Mouse (Mus musculus): ENCODE data around the gene Cmtm8. TPM values are rescaled to one million over a fixed set of nuclear protein-coding genes. Genes with fewer than 3 reads are reported as not detected.
A peak's percentile ranks its signal among the peaks of the same experiment; 100 is the strongest.

The Cmtm8 gene
- polyA plus RNA-seq, 1 experiment, result 179 TPM

GRCm38 (mm10) chr9:114752863-114753484 lies 91.0 kb downstream of the Cmtm8 start:
- peak overlapping the region; percentile 55 for H3K4me3 ChIP-seq (replicated peaks; ENCODE audit: extremely low read depth, low read depth, low read length)
- TF ChIP-seq POLR2A (IDR thresholded peaks at IDR 0.05; ENCODE audit: borderline replicate concordance, extremely low read depth, low read depth, low read length), result peak; percentile 57; the same call in 1 of the 2 replicates
- peak; percentile 73 for TF ChIP-seq CTCF (IDR thresholded peaks at IDR 0.05; ENCODE audit: insufficient read depth, low read length)
- no peaks in the 10 kb centered on the region for H3K4me1 ChIP-seq (ENCODE audit: control insufficient read depth, insufficient read depth, low read length)
- peak; percentile 90 for DNase-seq
- WGBS, result 2% methylated on average over 36 of the region's 36 CpGs

- no peak for DNase-seq
- H3K4me3 ChIP-seq (replicated peaks; ENCODE audit: extremely low read depth, low read depth, low read length), result no peak overlapping the region
- TF ChIP-seq POLR2A (IDR thresholded peaks at IDR 0.05; ENCODE audit: borderline replicate concordance, extremely low read depth, low read depth, low read length) (no peak), CTCF (IDR thresholded peaks at IDR 0.05; ENCODE audit: insufficient read depth, low read length) (no peak)
- WGBS, result 58% methylated on average over 9 of the region's 9 CpGs
- no peaks in the 10 kb centered on the region for H3K4me1 ChIP-seq (ENCODE audit: control insufficient read depth, insufficient read depth, low read length)
These were observed 91.6 kb downstream of the Cmtm8 start for GRCm38 (mm10) chr9:114752311-114752710.

DNA sequence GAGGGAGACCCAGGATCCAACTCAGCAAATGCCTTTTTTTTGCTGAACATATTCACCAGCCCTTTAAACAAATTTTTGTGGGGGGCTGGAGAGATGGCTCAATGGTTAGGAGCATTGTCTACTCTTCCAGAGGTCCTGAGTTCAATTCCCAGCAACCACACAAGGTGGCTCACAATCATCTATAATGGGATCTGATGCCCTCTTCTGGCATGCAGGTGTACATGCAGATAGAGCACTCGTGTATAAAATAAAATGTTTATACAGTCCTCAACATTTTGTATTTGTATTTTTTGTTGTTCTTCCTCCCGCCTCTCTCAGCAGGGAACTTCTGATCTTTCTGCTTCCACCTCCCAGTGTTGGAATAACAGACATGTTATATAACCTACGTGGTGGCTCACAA lies 92.4 kb downstream of the Cmtm8 start:
- DNase-seq, result no peak
- H3K4me1 ChIP-seq (ENCODE audit: control insufficient read depth, insufficient read depth, low read length), result no peaks in the 10 kb centered on the region
- no peak overlapping the region for H3K4me3 ChIP-seq (replicated peaks; ENCODE audit: extremely low read depth, low read depth, low read length)
- no peak for TF ChIP-seq POLR2A (IDR thresholded peaks at IDR 0.05; ENCODE audit: borderline replicate concordance, extremely low read depth, low read depth, low read length)
- 75% methylated on average over 3 of the region's 3 CpGs for WGBS

- WGBS, result 89% methylated on average over 12 of the region's 12 CpGs
- TF ChIP-seq POLR2A (IDR thresholded peaks at IDR 0.05; ENCODE audit: borderline replicate concordance, extremely low read depth, low read depth, low read length), result no peak
- TF ChIP-seq CTCF (IDR thresholded peaks at IDR 0.05; ENCODE audit: insufficient read depth, low read length), result no peak
- no peak overlapping the region for H3K4me3 ChIP-seq (replicated peaks; ENCODE audit: extremely low read depth, low read depth, low read length)
- H3K4me1 ChIP-seq (ENCODE audit: control insufficient read depth, insufficient read depth, low read length), result peaks cover under 1% of the 10 kb centered on the region
- DNase-seq, result no peak
These were observed 96.5 kb downstream of the Cmtm8 start for GRCm38 (mm10) chr9:114747466-114747865.

DNA sequence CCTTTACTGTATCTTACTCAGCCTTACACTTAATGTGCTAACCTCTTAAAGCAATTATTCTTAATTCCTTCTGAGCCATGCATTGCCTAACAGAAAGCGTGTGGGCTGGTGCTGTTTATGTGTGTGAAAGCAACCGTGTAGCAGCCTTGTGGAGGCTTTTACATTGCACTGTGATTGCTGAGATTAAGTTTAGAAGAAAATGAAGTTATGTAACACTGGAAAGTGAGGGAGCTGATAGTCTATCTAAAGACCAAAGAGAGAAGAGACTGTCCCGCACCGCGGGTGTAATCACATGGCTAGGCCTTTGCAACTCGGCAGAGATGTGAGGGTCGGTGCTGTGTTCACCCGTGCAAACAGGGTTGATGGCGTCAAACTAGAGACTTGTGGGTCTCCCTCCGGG lies 96.9 kb downstream of the Cmtm8 start:
- H3K4me3 ChIP-seq (replicated peaks; ENCODE audit: extremely low read depth, low read depth, low read length), result no peak overlapping the region
- WGBS, result 82% methylated on average over 10 of the region's 10 CpGs
- peaks cover 4% of the 10 kb centered on the region for H3K4me1 ChIP-seq (ENCODE audit: control insufficient read depth, insufficient read depth, low read length)
- TF ChIP-seq CTCF (IDR thresholded peaks at IDR 0.05; ENCODE audit: insufficient read depth, low read length) (no peak), POLR2A (IDR thresholded peaks at IDR 0.05; ENCODE audit: borderline replicate concordance, extremely low read depth, low read depth, low read length) (no peak)
- no peak for DNase-seq

DNA sequence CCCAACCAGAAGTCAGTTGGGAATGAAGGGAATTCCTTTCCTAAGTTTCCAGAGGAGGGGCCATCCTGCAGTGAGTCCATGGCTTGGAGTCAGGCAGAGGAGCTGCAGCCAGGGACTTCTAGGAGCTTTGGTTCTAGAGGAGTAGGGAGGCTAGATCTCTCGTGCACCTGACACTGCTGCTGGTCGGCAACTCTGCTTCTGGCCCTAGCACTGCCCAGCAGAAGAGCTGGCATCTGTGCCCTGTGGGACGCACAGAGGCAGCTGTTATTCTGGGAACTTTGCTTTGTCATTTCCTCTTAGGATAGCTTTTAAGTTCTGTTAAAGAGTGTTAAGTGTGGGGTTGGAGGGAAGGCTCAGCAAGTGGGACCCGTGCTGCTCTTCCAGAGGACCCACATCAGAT lies 98.3 kb downstream of the Cmtm8 start:
- TF ChIP-seq CTCF (IDR thresholded peaks at IDR 0.05; ENCODE audit: insufficient read depth, low read length) (no peak), POLR2A (IDR thresholded peaks at IDR 0.05; ENCODE audit: borderline replicate concordance, extremely low read depth, low read depth, low read length) (no peak)
- WGBS, result 45% methylated on average over 4 of the region's 4 CpGs
- Histone ChIP-seq H3K4me3 (replicated peaks; ENCODE audit: extremely low read depth, low read depth, low read length) (no peak overlapping the region), H3K4me1 (ENCODE audit: control insufficient read depth, insufficient read depth, low read length) (peaks cover 4% of the 10 kb centered on the region)
- DNase-seq, result no peak

DNA sequence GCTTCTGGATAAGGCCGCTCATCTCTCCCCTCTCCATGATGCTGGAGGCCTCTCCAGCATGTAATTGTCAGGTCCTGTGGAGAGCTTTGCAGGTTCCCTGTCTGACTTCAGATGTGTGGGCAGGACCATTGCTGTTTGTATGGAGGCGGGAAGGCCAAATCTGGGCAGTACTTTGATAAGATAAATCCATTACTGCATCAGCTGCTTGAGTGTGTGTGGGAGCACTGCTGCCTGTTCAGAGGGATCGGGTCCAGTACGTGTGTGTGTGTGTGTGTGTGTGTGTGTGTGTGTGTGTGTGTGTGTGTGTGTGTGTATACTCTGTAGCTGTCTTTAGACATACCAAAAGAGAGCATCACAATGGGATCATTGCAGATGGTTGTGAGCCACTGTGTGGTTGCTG lies 98.8 kb downstream of the Cmtm8 start:
- TF ChIP-seq CTCF (IDR thresholded peaks at IDR 0.05; ENCODE audit: insufficient read depth, low read length) (no peak), POLR2A (IDR thresholded peaks at IDR 0.05; ENCODE audit: borderline replicate concordance, extremely low read depth, low read depth, low read length) (no peak)
- peaks cover 4% of the 10 kb centered on the region for H3K4me1 ChIP-seq (ENCODE audit: control insufficient read depth, insufficient read depth, low read length)
- no peak overlapping the region for H3K4me3 ChIP-seq (replicated peaks; ENCODE audit: extremely low read depth, low read depth, low read length)
- WGBS, result 64% methylated on average over 4 of the region's 4 CpGs
- no peak for DNase-seq

DNA sequence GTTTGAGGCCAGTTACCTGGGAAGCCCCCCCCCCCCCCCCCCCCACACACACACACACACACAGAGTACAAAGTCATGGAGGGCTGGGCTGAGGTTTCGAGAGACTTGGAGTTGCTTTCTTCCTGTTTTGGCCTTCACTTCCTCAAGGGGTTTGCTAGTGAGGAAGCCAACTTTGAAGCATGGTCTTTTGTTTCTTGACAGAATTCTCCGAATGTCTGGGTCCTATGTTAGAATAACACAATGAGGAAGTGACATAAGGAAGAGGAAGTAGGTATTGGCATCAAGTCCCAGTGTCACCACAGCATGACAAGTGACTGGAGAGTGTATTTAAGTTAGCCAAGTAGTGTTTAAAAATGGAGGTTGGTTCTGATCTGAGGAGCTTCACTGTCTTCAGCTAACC lies 101.2 kb downstream of the Cmtm8 start:
- TF ChIP-seq POLR2A (IDR thresholded peaks at IDR 0.05; ENCODE audit: borderline replicate concordance, extremely low read depth, low read depth, low read length), result no peak
- no peak for TF ChIP-seq CTCF (IDR thresholded peaks at IDR 0.05; ENCODE audit: insufficient read depth, low read length)
- DNase-seq, result no peak
- Histone ChIP-seq H3K4me3 (replicated peaks; ENCODE audit: extremely low read depth, low read depth, low read length) (no peak overlapping the region), H3K4me1 (ENCODE audit: control insufficient read depth, insufficient read depth, low read length) (peaks cover 4% of the 10 kb centered on the region)
- 21% methylated on average over 2 of the region's 2 CpGs for WGBS

- H3K4me3 ChIP-seq (replicated peaks; ENCODE audit: extremely low read depth, low read depth, low read length), result no peak overlapping the region
- 74% methylated on average over 9 of the region's 9 CpGs for WGBS
- TF ChIP-seq CTCF (IDR thresholded peaks at IDR 0.05; ENCODE audit: insufficient read depth, low read length) (no peak), POLR2A (IDR thresholded peaks at IDR 0.05; ENCODE audit: borderline replicate concordance, extremely low read depth, low read depth, low read length) (no peak)
- DNase-seq, result no peak
- H3K4me1 ChIP-seq (ENCODE audit: control insufficient read depth, insufficient read depth, low read length), result peaks cover 14% of the 10 kb centered on the region
These were observed 103.6 kb downstream of the Cmtm8 start for GRCm38 (mm10) chr9:114740336-114740735.

Other genes with a start within 250 kb of the Cmtm8 start
- gene Cnot10, start 204.0 kb downstream of the Cmtm8 start, polyA plus RNA-seq (2012; rRNA removed), result 23.0 and 28.9 TPM in 2 replicates
- gene Dync1li1, start 155.4 kb downstream of the Cmtm8 start, polyA plus RNA-seq (2012; rRNA removed), result 15.4 and 17.8 TPM in 2 replicates
- 50.9 and 79.8 TPM in 2 replicates for gene Cmtm6, start 113.0 kb downstream of the Cmtm8 start, polyA plus RNA-seq (2012; rRNA removed)
- 86.0 and 88.9 TPM in 2 replicates for gene Cmtm7, start 62.3 kb downstream of the Cmtm8 start, polyA plus RNA-seq (2012; rRNA removed)
- gene Gpd1l, start 89.8 kb upstream of the Cmtm8 start, polyA plus RNA-seq (2012; rRNA removed), result 20.0 and 27.3 TPM in 2 replicates
- gene Osbpl10, start 134.4 kb upstream of the Cmtm8 start, polyA plus RNA-seq (2012; rRNA removed), result 6.4 and 7.1 TPM in 2 replicates
- 24.1 and 30.5 TPM in 2 replicates for gene Rps27rt, start 138.6 kb upstream of the Cmtm8 start, polyA plus RNA-seq (2012; rRNA removed)

All from lung, adult 2 months (tissue).